Mouse (Mus musculus): ENCODE results near the gene Ugp2.

The Ugp2 gene

DNA sequence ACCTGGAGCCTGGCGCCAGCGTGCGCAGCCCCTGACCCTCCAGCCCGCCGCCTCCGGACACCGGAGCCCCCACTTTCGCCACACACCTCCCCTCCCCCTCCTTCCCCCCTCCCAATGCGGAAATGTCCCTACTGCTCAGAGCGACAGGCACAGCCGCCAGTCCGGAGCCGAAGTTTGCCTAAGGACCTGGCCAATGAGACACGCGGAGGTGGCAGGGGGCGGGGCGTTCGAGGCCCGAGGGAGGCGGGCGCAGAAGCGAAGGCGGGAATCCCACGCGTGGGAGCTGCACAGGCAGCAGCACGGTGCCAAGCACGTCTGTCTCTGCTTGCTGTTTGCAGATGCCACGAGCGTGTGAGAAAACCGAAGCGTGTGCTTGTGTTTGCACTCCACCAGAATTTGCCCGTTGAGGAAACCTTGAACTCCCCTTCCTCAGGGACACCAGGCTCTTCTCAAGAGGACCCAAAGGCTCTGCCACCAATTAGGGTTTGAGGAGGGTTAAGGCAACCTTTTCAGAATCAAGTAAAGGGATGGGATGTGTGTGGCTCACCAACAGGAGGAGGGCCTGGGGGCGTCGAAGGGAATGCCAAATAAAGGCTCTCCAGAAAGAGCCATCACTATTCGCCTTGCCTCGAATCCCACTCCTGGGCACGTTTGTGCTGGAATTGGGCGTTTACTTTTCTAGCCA is at the start of gene Ugp2:
Ugp2 (minus strand) TSS at position 80 of the 685 bp plus-strand sequence.
- DNase-seq: peak; percentile 94 to 97

- DNase-seq: no peak
These were observed 43.9 kb upstream of the Ugp2 start for GRCm38 (mm10) chr11:21414911-21415381.

- no peak for DNase-seq
These were observed 35.7 kb upstream of the Ugp2 start for GRCm38 (mm10) chr11:21406668-21407067.

DNA sequence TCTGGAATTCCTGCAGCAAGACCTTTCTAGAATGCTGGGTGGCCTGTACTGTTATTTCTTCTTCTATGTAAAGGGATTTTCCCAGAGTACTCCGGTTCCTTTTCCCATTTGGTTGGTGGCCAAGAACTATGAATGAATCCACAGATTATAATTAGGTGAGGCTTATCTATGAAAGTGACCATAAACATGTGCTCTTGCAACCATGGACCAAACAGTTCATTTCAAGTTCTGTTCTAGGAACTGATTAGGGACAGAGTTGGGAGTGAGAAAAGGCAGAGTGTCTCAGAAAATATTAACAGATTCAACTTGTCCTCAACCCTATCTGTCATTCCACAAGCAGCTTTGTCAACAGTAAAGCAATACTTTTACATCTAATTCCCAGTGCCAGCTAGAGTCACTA is 35.1 kb upstream of the Ugp2 start:
- no peak for DNase-seq

DNA sequence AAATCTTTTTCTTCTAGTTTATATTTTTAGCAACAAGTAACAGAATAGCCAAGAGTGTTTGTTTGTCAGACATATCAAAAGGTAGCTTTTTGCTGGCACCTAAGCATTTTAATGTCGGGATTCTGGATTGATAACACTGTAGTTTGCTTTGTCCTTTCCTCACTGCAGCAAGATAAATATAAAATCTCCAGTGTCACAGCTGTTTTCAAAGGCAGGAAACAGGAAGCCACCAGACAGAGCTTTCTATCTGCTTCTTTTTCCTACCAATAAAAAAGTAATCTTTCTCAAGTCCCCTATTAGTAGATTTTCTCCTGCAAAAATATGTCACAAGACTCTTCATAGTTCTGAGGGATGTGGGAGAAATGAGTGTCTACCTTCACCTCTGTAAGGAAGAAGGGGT is 32.9 kb upstream of the Ugp2 start:
- DNase-seq: no peak

DNA sequence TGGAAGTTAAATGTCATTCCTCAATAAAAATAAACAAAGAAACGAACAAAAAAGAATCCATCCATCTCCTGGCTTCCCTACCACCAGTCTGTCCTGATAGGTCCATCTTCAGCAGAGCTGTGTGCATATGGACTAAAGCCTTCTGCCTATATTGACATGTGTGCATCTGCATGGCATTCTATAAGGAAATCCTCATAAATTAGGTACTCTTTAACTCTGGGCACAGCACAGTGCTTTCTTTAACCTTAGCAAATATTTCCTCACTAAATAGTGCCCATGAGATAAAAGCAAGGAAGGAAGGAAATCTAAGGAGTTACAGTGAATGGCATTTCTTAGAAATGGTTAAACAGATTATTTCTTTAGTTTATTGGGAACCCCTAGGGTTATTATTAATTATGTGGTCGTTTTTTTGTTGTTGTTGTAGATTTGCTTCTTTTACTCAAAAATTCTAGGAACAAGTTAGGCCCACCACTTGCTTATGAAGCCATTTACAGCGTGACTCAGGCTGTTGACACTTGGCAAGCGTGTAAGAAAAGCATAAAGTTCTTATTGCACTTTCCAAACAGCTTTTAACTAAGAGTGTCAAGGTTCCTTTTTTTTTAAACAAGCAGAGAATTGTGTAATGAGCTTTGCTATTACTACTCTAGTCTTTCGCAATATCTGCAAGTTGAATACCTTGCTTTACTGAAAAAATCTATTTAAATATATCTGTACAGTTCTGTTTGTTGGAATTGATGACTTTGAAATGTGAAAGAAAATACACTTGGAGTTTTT is 31.7 kb upstream of the Ugp2 start:
- no peak for DNase-seq

DNA sequence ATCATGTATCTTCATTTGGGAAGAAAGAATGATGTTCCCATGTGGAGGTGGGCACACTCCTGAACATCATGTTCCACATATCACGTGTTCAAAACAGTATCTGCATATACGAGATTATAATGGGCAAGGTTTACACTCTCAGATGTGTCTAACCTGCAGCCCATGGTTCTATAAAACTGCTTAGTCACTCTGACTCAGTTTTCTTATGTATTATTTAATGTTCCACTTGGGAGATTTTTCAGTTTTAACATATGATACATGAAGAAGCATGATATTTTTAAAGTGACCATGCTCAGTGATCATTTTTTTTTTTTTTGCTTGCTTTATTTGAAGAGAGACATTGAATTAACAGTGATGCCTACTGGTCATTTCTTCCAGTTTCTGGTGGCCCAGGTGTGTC is 30.2 kb upstream of the Ugp2 start:
- DNase-seq: no peak

DNA sequence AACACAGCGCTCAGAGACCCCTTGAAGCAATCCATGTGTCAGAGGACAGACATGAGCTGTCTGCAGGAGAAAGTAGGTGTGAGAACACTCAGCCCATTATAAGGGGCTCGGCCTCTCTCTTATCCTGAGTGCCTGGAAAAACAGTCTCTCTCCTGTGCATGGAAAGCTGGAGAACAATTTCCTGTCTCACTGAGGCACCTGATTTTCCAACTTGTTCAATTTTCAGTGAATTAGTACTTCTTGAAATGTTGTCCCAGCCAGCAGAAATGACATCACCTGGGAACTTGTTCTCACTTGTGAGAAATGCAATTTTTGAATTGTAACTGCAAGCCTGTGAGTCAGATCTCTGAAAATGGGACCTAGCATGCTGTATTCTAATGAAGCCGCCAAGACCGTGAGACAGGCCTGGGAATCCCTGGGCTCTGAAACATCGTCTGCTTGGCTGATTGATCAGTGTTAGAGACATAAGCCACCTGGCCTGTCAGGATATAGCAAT is 28.2 kb upstream of the Ugp2 start:
- no peak for DNase-seq

DNA sequence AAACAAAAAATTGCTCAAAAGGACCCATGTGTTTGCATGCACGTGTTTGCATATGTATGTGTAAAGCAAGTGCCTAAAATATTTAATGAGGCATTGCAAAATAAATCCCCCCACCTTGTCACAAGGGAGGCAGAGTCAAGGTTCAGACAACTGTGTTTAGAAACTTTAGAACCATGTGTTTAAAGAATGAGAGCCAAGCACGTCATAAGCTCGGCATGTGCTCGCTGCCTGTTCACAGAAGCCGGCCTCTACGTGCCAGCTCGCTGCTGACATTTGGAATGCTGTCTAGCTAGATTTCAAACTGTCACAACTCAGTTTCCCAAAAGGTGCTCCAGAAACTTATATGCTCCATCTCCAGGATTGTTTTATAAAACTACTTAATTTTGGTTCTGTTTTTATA is 27.5 kb upstream of the Ugp2 start:
- DNase-seq: no peak

DNA sequence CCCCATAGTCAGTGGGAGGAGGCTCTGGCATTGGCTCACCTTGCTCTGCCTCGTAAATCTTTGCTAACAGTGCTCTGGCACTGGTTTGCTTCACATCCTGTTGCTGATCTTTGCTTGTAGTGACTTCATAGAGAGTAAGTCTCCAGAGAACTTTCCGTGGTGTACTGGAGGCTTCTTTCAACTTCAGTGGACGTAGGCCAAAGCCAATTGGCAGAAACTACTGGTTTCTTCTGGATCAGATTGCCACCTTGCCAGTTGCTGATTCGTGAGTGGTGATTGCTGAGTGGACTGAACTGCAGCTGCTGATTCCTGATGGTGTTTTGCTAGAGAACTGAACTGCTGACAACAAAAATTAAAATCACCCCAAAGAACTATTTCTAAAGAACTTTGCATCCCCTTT is 15.8 kb upstream of the Ugp2 start:
- DNase-seq: no peak

- no peak for DNase-seq
These were observed 3.1 kb upstream of the Ugp2 start for GRCm38 (mm10) chr11:21374096-21374495.

- DNase-seq: peak; percentile 58 to 68
These were observed 441 bp downstream of the Ugp2 start for GRCm38 (mm10) chr11:21370399-21371121.

DNA sequence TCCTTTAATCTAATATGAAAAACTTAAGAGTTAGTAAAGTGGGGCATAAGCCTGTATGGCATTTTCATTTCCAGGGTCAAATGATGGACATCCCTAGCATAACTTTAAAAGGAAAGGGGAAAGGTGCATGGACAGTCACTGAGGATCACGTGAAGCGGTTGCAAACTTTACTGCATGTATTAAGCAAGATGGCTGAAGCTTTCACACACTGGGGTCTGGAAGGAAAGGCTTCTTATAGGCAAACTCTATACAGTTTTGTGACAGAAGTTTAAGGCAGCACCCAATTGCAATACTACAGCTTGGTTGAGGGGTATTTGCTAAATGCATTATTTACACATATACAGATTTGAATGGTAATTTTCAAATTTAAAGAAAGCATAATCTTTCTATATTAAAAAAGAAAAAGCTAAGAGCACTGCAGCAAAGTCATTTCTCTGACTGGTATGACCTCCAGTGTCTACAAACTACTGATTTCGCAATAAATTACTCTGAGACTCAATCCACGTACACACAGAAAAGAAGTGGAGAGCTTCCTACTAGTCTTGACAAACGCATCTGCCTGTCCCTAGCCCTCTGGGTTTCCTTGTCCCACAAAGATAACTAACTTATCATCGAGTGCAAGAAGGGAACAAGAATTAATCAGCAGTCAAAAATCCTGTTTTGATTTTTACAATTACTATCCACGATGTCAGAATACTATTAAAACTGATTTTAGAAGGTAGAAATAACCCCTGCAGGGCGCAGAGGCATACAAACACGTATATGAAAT is 1.6 kb downstream of the Ugp2 start:
- no peak for DNase-seq

DNA sequence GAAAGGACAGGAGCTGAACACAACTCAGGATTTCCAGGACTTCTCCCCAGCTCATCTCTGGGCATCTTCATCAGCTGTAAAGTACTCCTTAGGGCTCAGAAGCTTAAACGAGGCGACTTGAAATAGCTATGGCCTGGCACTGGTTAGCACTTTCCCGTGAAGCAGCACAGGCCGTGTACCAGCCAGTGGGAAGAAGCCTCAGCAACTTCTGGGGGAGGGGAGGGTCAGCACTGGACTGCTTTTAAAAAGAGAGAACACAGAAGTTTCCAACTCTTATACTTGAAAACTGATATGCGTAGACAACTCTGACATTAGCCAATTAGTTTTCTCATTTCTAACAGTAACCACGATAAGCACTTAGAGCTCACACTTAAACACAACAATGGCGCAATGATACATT is 2.5 kb downstream of the Ugp2 start:
- DNase-seq: no peak

GRCm38 (mm10) chr11:21363144-21363940 is 7.7 kb downstream of the Ugp2 start:
- DNase-seq: no peak

- no peak for DNase-seq
These were observed 19.7 kb downstream of the Ugp2 start for GRCm38 (mm10) chr11:21351296-21351695.

DNA sequence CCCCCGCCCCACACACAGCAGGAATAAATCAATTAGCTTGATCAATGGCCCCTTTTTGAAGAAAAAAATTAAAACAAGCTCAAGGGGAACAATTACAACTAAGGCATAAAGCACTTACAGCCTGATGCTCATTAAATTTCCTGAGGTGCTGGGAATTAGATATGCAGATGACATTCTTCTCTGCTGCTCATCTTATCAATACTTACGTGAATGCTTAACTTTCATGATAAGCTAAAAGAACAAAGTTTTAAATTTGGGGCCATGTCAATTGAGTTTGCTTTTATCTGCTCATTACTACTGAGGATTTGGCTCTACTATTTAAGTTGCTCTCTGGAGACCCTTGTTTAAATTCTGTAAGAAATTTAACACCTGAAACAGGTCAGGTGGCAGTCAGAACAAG is 22.1 kb downstream of the Ugp2 start:
- no peak for DNase-seq

DNA sequence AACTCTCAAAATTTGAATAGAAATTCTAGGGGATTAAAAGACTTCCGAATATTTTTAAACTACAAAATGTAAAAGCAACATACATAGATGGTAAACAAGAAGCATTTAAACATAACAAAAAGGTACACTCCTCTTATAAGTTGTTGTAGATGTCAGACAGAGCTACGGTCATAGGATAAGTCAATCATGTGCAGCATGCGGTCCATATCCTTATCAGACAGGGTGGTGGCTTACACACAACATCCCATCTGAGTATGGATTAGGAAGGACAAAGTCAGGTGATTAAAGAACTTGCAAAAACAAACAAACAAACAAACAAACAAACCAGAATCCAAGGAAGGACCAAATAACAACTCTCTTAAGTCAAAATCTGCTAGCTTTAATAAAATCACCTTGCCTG is 25.0 kb downstream of the Ugp2 start:
- DNase-seq: no peak

- no peak for DNase-seq
These were observed 27.5 kb downstream of the Ugp2 start for GRCm38 (mm10) chr11:21343490-21343889.

DNA sequence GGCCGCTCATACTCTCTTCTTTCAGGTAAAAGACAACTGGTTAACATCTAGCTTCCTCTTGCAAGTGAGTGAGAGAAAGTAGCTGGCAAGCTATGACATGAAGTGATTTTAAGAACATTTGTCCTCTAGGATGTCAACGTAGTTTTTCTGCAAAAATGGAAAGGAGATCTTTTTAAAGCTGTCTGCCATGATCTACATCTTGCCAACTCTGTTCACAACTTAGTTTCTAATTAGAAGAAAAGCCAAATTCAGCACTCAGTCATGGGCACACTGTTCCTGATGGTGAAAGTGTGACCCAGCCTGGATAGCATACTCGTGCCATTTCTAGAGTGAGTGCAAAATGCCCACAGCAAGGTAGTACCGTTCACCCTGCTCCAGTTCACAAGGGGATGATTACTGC is 31.9 kb downstream of the Ugp2 start:
- DNase-seq: no peak

DNA sequence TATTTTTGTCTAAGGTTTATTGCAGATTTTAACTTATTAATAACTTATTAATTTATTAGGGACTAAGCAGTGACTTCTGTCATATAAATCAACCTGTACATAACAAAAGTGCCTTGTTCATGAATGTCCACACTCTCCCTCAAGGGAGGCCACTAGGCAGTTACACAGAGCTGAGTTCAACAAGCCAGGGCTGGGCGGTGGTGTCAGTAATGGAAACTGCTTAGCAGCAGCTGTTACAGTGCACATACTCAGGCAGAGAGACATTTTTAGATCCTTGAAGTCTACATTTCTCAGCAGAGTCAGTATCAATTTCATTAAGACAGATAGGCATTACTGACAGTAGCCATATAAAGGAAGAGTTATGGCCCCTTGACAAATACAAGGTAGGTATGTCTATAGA is 33.1 kb downstream of the Ugp2 start:
- no peak for DNase-seq

Measured in spleen, adult 18-20 months (tissue).